Mouse (Mus musculus): Measurements from ENCODE around the gene Thada.
A peak's percentile ranks its signal among the peaks of the same experiment; 100 is the strongest.

The Thada gene

GRCm38 (mm10) chr17:84369769-84370168, 96.2 kb downstream of the Thada start:
- no peak for DNase-seq

DNA sequence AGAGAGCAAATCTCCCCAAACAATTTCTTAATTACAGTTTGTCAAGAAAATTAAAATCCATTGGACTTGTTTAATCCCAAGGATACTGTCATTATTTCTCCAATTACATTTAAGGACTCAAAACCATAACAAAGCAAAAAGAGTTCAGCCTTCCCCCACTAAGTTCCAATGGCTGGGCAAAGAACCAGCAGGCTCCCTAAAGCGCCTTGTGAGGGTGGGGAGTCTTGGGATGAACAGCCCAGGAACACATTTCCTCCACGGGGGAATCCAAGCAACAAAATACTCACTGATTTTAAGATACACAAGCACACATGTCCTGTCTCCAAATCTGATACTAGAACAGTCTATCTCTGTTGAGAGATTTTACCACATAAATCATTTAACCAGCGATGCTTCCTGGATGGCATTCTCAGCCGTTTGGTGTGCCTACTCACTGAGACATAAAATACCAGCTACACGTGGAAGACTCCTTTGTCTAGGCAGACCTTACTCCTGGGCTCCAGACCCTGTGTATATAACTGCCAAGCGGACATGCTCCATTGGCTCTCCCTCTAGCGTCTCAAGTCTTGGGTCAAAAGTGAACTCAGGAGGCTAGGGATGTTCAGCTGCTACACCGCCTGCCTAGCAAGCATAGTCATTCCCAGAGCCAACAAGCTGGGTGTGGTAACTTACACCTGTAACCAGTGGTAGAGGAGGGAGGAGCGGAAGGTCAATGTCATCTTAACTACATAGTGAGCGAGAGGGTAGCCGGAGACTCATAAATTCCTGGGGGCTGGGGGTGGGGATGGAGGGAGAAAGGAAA, 97.6 kb downstream of the Thada start:
- peak; percentile 44 to 56 for DNase-seq

DNA sequence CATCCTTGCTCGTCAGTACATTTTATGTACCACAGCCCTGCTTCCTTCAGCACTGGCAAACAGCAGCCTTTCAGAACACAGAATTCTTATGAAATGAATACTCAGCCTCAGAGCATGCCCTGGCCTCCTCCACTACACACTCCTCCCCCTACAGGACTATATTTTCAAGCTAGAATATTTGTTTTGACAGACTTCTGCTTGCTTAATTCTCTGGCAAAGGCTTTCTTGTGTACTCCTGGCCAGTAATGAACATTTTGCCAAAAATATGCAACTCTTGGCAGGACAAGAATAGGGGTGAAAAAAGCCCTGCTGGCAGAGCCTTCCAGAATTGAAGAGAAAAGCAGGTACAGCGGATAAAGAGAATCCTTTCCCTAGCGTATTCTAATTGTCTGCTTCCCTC, 98.3 kb downstream of the Thada start:
- peak; percentile 73 to 74 for DNase-seq

DNA sequence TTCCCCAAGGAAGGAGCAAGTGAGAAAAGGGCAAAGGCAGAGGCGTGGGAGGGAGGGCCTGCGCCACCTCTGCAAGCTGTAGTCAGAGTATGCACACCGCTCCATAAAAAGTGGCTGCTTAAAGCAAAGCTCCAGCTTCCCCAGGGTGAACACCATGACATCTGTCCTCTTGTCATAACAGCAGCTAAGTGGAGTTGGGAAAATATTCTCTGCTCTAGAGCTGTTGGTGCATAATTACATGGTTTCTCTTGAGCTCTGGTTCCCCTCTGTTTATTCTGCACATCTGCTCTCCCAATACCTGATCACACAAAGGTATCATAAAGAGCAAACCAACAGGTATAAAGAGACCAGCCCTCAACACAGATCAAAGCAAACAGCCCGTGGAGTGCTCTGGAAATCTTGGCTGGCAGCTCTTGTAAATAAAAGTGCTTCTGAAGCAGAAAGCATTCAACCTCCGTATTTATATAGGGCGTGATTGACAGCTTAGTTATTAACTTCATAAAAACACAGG, 100.2 kb downstream of the Thada start:
- no peak for DNase-seq

DNA sequence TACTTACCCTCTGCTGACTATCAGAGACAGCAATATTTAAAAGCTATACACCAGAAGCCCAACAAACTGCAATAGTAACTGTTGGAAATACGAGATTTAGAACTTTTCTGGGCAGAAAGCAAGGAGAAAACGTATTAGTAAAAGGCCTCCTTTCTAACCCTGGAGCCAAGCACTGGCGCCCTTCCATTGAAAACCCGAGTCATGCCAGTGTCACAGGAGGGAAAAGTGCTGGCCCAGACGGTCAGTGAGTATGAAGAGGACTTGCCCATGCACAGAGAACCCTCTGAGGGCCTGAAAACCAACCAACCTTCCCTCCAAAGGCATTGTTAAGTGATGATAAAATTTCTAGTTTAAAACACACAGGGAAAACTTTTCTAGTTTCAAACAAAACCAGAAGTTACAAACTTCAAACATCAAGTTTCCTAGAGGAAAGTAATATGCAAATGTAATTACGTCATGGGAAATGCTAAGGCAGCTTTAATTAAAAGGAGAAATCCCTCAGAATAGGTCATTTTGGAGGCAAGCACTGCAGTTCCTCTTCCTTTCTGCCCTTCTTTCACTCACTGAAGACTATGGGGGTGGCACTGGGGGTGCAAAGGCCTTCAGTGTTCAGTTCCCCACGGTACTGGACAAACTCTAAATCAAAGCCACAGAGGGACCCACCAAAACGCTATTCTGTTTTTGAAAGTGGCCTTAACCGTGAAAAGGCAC, 100.8 kb downstream of the Thada start:
- peak; percentile 86 to 92 for DNase-seq

- DNase-seq = no peak
These were observed 102.6 kb downstream of the Thada start for GRCm38 (mm10) chr17:84363444-84363843.

- peak; percentile 53 to 64 for DNase-seq
These were observed 103.3 kb downstream of the Thada start for GRCm38 (mm10) chr17:84362581-84363286.

DNA sequence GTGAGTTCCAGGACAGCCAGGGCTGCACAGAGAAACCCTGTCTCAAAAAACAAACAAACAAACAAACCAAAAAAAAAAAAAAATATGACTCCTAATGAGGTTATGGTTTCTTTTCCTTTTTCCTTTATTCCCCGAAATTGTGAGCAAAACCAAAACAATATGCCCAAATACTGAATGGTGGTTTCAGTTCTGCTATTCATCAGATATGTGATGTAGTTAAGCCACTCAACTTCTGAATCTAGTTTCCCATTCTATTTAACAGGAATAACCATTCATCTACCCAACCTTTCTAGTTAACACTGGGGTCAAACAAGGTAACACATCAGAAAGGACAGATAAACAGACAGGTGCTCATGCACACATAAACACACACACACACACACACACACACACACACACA, 105.0 kb downstream of the Thada start:
- no peak for DNase-seq

DNA sequence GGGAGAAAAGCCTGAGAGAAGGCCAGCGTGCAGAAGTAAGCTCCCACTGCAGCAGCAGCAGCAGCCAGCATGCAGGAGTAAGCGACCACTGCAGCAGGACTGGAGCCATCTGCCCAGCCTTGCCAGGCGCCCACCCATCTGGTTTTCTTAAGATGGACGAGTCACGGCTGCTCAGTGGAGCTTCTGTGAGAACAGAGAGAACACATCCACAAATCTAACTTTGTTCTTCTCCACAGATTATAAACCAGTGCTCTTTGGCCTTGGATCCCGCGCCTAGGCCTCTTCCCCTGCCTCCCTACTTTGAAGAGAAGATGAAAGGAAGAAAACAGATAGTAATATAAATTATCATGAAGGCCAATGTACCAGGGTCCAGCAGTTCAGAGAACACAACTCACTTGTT, 106.2 kb downstream of the Thada start:
- DNase-seq = peak; percentile 37 to 55

GRCm38 (mm10) chr17:84358951-84359644, 106.9 kb downstream of the Thada start:
- DNase-seq = no peak

GRCm38 (mm10) chr17:84357776-84358175, 108.2 kb downstream of the Thada start:
- DNase-seq = no peak

- DNase-seq = no peak
These were observed 109.7 kb downstream of the Thada start for GRCm38 (mm10) chr17:84356056-84356887.

DNA sequence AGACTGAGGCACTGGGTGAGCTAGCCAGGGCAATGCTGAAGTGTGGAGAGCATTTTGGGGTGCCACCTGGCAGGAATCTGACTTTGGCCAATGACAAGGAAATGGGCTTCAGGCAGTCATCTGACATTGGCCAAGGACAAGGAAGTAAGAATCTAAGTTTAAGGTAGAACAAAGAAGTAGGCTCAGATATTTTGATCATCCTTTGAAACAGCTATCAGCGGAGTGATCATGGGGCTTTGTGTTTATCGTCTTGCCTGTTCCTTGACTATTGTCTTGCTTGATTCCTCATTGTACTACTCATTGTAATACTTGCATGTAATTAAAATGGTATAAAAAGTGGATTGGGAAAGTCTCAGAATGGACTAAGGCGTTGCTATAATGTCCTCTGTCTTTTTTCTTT, 111.0 kb downstream of the Thada start:
- DNase-seq = no peak

DNA sequence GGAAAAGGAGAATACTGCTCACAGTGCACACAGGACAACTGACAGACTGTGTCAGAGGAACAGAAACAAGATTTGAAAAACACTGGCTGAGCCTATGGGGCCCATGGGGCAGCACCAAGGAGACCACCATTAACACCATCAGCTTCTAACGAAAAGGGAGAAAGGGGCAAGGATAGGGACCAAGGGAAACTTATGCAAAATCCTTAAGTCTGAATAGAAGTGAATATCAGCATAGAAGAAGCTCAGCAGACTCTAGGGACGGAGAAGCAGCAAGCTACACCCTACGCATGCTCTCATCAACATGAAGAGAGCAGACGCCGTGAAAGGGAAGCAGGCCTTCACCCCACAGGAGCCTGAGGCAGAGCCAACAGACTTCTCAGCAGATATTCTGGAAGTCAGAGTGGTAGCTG, 112.1 kb downstream of the Thada start:
- DNase-seq = peak; percentile 88 to 91

GRCm38 (mm10) chr17:84353224-84353901, 112.6 kb downstream of the Thada start:
- DNase-seq = no peak

- no peak for DNase-seq
These were observed 113.2 kb downstream of the Thada start for GRCm38 (mm10) chr17:84352790-84353154.

DNA sequence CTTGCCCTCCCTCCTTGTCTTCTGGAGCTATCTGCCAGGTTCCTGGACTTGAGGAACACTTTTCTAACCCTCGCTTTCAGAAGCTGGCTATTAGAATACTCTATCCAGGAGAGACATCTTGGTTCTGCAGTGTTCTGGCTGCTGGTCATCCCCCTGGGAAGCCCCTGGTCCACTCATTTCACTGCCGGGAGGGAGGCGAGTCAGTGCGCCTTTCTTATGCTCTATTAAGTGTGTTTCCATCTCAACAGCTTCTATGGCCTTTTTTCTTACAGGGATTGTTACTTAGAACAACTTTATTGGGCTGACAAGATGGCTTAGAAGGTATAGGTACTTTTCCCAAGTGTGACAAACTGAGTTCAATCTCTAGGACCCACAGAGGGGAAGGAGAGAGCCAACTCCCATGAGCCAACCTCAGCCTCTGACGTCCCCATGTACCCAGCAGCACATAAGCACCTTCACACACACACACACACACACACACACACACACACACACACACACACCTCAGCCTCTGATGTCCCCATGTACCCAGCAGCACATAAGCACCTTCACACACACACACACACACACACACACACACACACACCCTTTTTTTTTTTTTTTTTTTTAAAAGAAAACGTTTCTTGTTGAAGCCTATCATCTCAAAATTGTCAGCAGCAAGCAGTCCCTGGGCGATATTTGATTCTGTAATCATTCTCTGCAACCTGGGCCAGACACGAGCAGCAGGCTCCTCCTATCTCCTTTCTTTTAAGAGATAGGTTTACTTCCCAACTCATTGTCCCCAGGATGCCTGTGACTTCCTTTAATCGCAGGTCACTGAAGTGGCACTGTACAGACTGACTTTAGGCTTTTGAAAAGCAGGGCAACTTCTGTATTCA, 113.9 kb downstream of the Thada start:
- no peak for DNase-seq

GRCm38 (mm10) chr17:84351276-84351675, 114.7 kb downstream of the Thada start:
- DNase-seq = no peak

DNA sequence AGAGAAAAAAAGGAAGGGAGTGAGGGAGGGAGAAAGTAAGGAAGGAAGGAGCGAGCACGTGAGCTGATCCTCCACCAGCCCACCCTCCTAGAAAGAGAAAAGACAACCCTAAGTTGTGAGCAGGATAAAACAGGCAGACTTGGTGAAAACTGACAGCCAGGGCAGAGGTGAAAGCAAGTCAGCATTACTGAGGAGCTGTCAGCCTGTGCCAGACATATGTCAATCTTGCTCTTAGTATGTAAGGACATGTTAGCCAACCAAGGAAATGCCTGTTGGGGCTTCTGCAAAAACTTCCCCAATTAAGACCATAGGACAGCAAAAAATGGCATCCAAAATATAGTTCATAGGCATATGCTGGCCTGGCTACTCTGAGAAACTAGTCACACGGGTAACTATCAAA, 117.1 kb downstream of the Thada start:
- DNase-seq = no peak

GRCm38 (mm10) chr17:84342299-84342817, 123.6 kb downstream of the Thada start:
- no peak for DNase-seq

Data from cerebellum, postnatal 10 days (tissue).